Mouse (Mus musculus): ENCODE measurements at regions not wholly inside any gene's neighbourhood (a gene's known extent, or its start where the extent isn't known, plus 50 kb on each side); places are given as distances from the start of the nearest gene placed in this dataset.

DNA sequence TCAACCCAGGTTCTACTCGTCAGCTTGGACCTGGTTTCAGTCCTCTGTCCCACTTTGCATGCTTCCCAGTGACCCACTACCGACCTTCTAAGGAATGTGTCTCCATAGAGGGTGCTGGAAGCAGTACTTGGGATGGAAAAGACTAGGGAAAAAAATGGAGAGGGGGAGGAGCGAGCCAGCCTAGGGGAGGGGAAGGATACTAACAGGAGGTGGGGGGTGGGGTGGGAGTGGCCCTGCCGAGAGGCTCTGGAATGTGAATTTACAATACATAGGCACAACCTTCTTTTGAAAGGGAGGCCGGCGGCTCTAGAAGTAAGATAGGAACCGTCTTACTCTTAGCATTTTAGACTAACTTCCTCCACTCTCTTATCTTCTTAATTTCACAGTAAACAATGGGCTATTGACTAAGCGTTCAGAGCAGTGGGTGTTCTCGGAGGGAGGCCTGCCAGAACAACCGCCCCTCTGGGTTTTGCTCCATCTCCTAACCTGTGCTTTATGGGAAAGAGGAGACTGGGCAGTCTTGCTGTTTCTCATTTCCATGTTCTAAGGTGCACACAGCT, 145.1 kb downstream of the Foxo1 start:
- DNase-seq, result no peak

DNA sequence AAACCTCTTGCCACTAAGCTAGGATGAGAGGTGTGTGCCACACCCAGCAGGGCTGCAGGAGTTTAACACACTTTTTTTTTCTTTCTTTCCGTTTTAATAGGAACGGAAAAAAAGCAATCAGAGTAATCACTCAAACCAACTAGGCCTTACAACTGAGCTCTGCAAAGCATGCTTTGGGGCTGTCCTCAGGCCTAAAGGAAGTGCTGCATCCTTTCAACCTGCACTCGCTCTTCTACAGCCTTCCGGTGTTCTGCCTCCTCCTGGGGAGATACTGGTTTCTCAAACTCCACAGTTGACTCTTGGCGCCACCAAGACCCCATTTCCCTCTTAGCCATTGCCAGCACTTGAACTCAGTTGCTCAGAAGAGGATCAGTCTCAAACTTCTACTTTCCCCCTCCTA, 143.2 kb downstream of the Foxo1 start:
- no peak for DNase-seq

DNA sequence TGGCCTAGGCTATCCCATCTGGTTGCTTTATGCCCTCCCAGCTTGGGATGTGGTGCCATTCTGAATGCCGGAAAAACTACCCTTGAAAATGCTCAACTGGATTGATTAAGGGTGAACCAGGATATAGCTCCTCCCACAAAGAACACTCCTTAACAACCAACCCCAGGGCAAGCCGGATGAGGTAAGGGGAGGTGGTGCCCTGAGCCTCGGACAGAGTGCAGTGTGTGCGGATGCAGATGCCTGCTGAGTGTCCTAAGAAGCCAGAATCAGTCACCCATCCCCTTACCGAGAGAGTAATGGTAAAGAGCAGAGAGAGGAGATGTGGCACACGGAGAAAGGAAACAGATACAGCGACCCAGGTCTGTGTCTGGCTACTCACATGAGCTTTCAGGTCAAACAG, 141.3 kb downstream of the Foxo1 start:
- DNase-seq, result no peak

DNA sequence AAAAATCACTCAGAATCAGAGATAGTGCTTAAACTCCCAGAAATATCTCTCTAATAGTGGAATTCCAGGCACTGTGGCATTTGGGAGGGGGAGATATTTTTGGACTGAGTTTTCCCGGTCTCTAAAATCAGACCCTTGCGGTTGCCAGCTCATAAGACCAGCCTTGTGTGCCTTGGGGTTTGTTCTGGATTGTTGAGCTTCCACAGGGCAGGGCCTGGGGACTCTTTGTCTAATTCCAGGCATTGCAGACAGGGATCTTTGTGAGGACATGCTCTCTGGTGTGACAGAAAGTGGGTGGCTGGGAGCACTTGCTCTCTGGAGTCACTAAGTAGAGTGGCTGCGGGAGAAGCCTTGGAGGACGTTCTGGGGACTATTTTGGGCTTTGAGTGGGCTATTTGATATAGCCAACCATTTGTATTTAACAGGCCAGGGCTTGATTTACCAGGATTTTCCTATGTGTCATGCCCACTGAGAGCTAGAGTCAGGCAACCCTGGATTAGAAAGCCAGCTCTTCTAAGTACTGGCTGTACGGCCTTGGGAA, 138.7 kb downstream of the Foxo1 start:
- no peak for DNase-seq

DNA sequence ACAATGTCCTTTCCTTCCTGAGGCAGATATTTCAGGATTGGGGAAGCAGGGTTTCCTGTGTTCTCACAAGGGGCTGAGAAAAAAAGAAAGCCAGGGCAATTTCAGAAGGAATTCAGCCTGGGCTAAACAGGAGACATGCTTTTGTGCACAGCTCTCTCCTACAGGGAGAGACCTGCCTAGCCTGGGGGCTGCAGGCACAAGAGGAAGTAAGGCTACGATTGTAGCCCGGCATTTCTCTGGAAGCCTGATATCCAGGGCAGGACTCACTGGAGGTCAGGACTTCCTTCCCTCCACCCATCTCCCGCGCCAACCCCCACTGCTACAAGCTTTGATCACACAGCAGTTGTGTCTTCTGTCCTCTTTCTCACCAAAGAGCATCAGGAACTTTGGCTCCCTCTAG, 136.5 kb downstream of the Foxo1 start:
- DNase-seq, result peak; percentile 41 to 62

DNA sequence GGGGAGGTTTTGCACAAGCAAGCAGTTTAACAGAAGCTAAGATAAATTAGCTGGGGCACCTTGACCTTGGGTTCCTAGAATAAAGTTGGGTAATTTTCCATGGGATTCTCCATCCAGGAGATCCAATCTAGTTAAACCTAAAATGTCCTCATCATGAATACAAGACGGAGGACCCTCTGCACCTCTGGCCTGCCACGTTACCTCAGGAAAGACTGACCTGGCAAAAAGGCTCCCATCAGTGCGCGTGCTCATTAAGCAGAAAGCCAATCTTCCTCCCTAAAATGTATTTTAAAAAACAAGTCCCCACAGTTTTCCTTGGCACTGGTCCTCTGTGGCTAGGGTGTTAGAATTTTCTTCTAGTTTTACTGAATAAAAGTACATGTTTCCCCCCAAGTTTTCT, 134.9 kb downstream of the Foxo1 start:
- no peak for DNase-seq
